In the genomic region with DNA sequence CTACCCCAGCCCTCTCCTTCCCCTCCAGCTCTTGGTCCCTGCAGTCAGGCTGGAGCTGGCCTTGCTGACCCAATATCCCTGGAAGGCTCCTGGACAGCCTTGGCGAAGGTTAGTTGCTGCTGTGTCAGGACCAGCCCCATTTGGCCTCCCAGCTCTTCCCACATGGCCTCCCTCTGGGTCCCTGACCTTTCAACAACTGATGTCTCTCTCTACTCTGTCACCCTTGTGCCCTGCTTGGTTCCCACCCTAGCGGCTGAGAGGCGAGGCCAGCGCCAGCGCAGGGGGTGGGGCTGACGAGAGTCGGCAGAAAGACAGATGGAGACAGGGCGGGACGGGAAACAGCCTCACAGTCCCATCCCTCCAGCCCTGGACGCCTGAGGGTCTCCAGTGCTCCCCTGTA, we compare ENCODE assay signal across 9 mouse cellular contexts. TPM values are rescaled to one million over a fixed set of nuclear protein-coding genes. Genes with fewer than 3 reads are reported as not detected.
DNase-seq lines count a peak whose midpoint lies in the region; ATAC-seq and TF ChIP-seq lines count a peak whose summit lies in the region.
"Had no signal": no experiment of that assay in that cellular context is flagged by ENCODE, and none has a peak within 500 bp of the region (broad histone marks: within the 10 kb centered on the region; RNA-seq: fewer than 3 reads in every experiment).

A gene (plus strand): TSS at position 346 of the 400 bp plus-strand sequence.

- no peak for TF ChIP-seq CTCF in left cerebral cortex, adult 2 months (IDR thresholded peaks at IDR 0.05)
- TF ChIP-seq CTCF in liver, embryonic 14.5 days (IDR thresholded peaks at IDR 0.05; ENCODE audit: low read depth), result peak; percentile 36

- H3K4me3 ChIP-seq in left cerebral cortex, adult 2 months, result no peak within 1 kb of the TSS
- no peak within 1 kb of the TSS for H3K4me3 ChIP-seq in liver, embryonic 14.5 days (ENCODE audit: insufficient read depth in 1 of 2, low read depth in 2 of 2, low read length in 2 of 2)

- intact Hi-C loops in left cerebral cortex, adult 2 months (cut with DNase I), result no loop called here
- intact Hi-C loops in left cerebral cortex, postnatal 14 days (cut with DNase I), result no loop called here

- no peaks in the 10 kb centered on the region for H3K9me3 ChIP-seq in liver, embryonic 14.5 days (ENCODE audit: control insufficient read depth, low read length)
- H3K9me3 ChIP-seq: G1E had no signal

- no peak for TF ChIP-seq EP300 in liver, embryonic 14.5 days (IDR thresholded peaks at IDR 0.05; ENCODE audit: low read depth)

- peaks cover 0 to 5% of the 10 kb centered on the region in 2 experiments; a peak in 2 of 4 replicates for H3K4me1 ChIP-seq in liver, embryonic 14.5 days (replicated peaks; ENCODE audit: control insufficient read depth in 2 of 2, insufficient read depth in 2 of 2, low read length in 1 of 2)

- peak; percentile 20; the same call in 1 of the 2 replicates for ATAC-seq in liver, embryonic 14.5 days (ENCODE audit: insufficient read depth)

- 18% methylated on average over 10 of the region's 10 CpGs for WGBS in liver, embryonic 14.5 days (ENCODE audit: insufficient replicate concordance)

- no peaks in the 10 kb centered on the region; the same call in 1 of the 2 replicates for H3K27me3 ChIP-seq in liver, embryonic 14.5 days (ENCODE audit: control insufficient read depth, insufficient read depth, low read length)

- H3K27ac ChIP-seq in left cerebral cortex, adult 2 months, result peak within 1 kb of the TSS; percentile 38
- H3K27ac ChIP-seq in liver, embryonic 14.5 days, result no peak within 1 kb of the TSS

- peaks cover 39% of the 10 kb centered on the region for H3K36me3 ChIP-seq in liver, embryonic 14.5 days (replicated peaks; ENCODE audit: control insufficient read depth, insufficient read depth, low read depth)

- no peak for DNase-seq in left cerebral cortex, adult 2 months (ENCODE audit: extremely low spot score in 1 of 2, low spot score in 2 of 2)
- DNase-seq in left cerebral cortex, postnatal 14 days (ENCODE audit: low spot score in 2 of 2), result no peak
- peak; percentile 70 for DNase-seq in gastrocnemius, postnatal 25 days
- DNase-seq in induced T-regulatory cell, adult 2 months (ENCODE audit: low read depth), result peak; percentile 71
- no peak for DNase-seq in liver, embryonic 14.5 days (ENCODE audit: low read depth in 3 of 3, low spot score in 3 of 3)
- peak; percentile 66 to 81 for DNase-seq in spleen, postnatal 4 days (ENCODE audit: low spot score in 2 of 2)
- DNase-seq in cerebellum, adult 18-20 months, result no peak
- no peak for DNase-seq in cerebellum, adult 11 months

- no peak within 1 kb of the TSS for H3K9ac ChIP-seq in liver, embryonic 14.5 days (replicated peaks)

- H3K4me2 ChIP-seq in liver, embryonic 14.5 days (ENCODE audit: low read depth), result peak within 1 kb of the TSS; percentile 18; the same call in 1 of the 2 replicates

RNA-seq across cellular contexts. Expression of the gene that starts here (rescaled TPM):
- total RNA-seq in left cerebral cortex, adult 2 months (2021), result under 1 TPM; 0.70 to 0.82 TPM
- total RNA-seq in left cerebral cortex, postnatal 14 days (2021), result 1 to 10 TPM; 1.3 to 1.5 TPM
- total RNA-seq in gastrocnemius, postnatal 25 days (2021), result under 1 TPM; 0.83 to 1.00 TPM
- polyA plus RNA-seq in liver, embryonic 14.5 days (2012; rRNA removed), result 2.4 and 3.1 TPM in 2 replicates
- 1.9 and 3.3 TPM in 2 replicates for polyA plus RNA-seq in liver, embryonic 14.5 days (2014; fragmentation: Nextera tagmentation; extraction: Ambion mirVana)
- total RNA-seq: G1E had no signal
- polyA plus RNA-seq: G1E had no signal

Comparison
In these comparisons a context has a peak if more than half of its experiments do, and no peak if none do; other contexts are left out.
1. Peak in DNase-seq in gastrocnemius, postnatal 25 days; RNA of the gene not detected or under 1 TPM.
2. DNase-seq: peak in induced T-regulatory cell, adult 2 months (single experiment) and spleen, postnatal 4 days (2 of 2); none in left cerebral cortex, adult 2 months (0 of 2), left cerebral cortex, postnatal 14 days (0 of 2), liver, embryonic 14.5 days (0 of 3), cerebellum, adult 18-20 months (0 of 2) and cerebellum, adult 11 months (single experiment).